Mouse (Mus musculus) intestine, embryonic 14.5 days (tissue): Measurements from ENCODE around the gene Insr. TPM values are rescaled to one million over a fixed set of nuclear protein-coding genes. Genes with fewer than 3 reads are reported as not detected.

Experiments
- ATAC-seq: fragments of 200-750 bp; cut with Nextera tagmentation; replicated peaks from 2 replicates; pipeline ENCODE4 v1.8.0; 2017; ENCODE audit warnings: low read depth, moderate number of reproducible peaks, moderate TSS enrichment, moderate library complexity; ENCODE audit not compliant: low FRiP score, low TSS enrichment
- DNase-seq: peaks from one replicate; pipeline ENCODE4 v3.0.0-alpha.2; 2018; ENCODE audit warnings: low spot score
- H3K27ac ChIP-seq: fragments of 300-500 bp; sonication (generic); 2 replicates; pipeline ENCODE4 v1.5.1; 2014; ENCODE audit warnings: low read depth, mild to moderate bottlenecking, control low read depth
- H3K27me3 ChIP-seq: fragments of 300-500 bp; sonication (generic); replicated peaks from 2 replicates; pipeline ENCODE4 v1.6.1; 2014; ENCODE audit warnings: low read length, control low read depth; ENCODE audit not compliant: control insufficient read depth, insufficient read depth
- H3K36me3 ChIP-seq: fragments of 300-500 bp; sonication (generic); 2 replicates; pipeline ENCODE4 v1.6.1; 2014; ENCODE audit warnings: low read length, control low read depth; ENCODE audit not compliant: control insufficient read depth, insufficient read depth
- H3K4me1 ChIP-seq: fragments of 300-500 bp; sonication (generic); replicated peaks from 2 replicates; pipeline ENCODE4 v1.6.1; 2014; ENCODE audit warnings: low read length, control low read depth, mixed read lengths; ENCODE audit not compliant: control insufficient read depth, insufficient read depth
- H3K4me2 ChIP-seq: fragments of 300-500 bp; sonication (generic); 2 replicates; pipeline ENCODE4 v1.6.1; 2014; ENCODE audit warnings: low read length
- H3K4me3 ChIP-seq: fragments of 300-500 bp; sonication (generic); 2 replicates; pipeline ENCODE4 v1.5.1; 2014; ENCODE audit warnings: low read depth, low read length, control low read depth, mixed read lengths
- H3K9ac ChIP-seq: fragments of 300-500 bp; sonication (generic); 2 replicates; pipeline ENCODE4 v1.6.1; 2014; ENCODE audit warnings: mild to moderate bottlenecking, low read length
- H3K9me3 ChIP-seq: fragments of 300-500 bp; sonication (generic); 2 replicates; pipeline ENCODE4 v1.6.1; 2016; ENCODE audit warnings: low read length, control low read depth; ENCODE audit not compliant: control insufficient read depth
- WGBS: fragments of 180-500 bp; shearing (Covaris S2); extraction: QIAGEN DNeasy Blood & Tissue Kit; methylation state at CpG from one replicate; pipeline ENCODE4 v1.1.7; 2014; 5-methylcytosine and 5-hydroxymethylcytosine counted together
- polyA plus RNA-seq: library from polyadenylated mRNA; unstranded; fragments of >200 nt; fragmentation: Nextera tagmentation; extraction: Ambion mirVana; gene quantifications from 2 replicates; pipeline ENCODE4 v1.2.1, GENCODE M21; 2014

Insr gene
- polyA plus RNA-seq, 1 experiment from 2014 or later = 41.0 TPM

DNA sequence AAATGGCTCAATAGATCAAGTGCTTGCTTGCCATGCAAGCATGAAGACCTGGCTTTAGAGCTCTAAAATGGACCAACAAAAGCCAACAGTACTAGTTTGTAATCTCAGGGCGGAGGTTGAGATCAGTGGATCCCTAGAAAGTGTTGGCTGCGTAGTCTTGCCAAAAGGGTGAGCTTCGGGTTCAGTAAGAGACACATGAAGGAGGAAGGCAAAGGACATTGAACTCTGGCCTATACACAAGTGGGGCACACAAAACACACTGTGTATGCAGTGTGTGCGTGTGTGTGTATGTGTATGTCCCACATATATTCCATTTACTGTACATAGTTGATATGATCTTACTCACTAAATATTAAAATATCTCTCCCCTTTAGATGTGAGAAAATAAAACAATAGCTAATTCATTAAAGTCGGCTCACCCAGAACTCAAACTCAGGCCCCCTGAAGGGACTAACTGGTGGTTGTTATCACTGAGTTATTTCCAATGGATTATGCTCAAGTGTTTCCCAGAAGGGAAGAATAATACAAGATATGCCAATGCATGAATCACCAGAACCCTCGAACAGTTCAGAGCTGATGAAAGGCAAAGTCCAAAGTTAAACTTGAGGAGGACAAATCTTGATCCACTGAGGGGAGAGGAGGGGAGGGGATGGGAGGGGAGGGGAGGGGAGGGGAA is 57.3 kb downstream of the Insr start:
- Histone ChIP-seq H3K27ac (peak overlapping the region; percentile 89; the same call in 1 of the 2 replicates), H3K27me3 (no peaks in the 10 kb centered on the region), H3K36me3 (no peaks in the 10 kb centered on the region), H3K4me2 (peak overlapping the region; percentile 67), H3K4me3 (peak overlapping the region; percentile 50), H3K9me3 (no peaks in the 10 kb centered on the region), H3K9ac (no peak overlapping the region), H3K4me1 (peaks cover 11% of the 10 kb centered on the region)
- ATAC-seq (no peak), DNase-seq (no peak)
- WGBS = 69% methylated on average over 6 of the region's 6 CpGs

- Histone ChIP-seq H3K27me3 (no peaks in the 10 kb centered on the region), H3K4me2 (peak overlapping the region; percentile 67), H3K9me3 (no peaks in the 10 kb centered on the region), H3K9ac (peak overlapping the region; percentile 72), H3K36me3 (no peaks in the 10 kb centered on the region), H3K4me1 (peaks cover 19% of the 10 kb centered on the region), H3K27ac (peak overlapping the region; percentile 89), H3K4me3 (peak overlapping the region; percentile 50)
- DNase-seq (peak; percentile 89), ATAC-seq (peak; percentile 100)
- WGBS = 1% methylated on average over 36 of the region's 43 CpGs
These were observed 58.1 kb downstream of the Insr start for GRCm38 (mm10) chr8:3221047-3221959.

DNA sequence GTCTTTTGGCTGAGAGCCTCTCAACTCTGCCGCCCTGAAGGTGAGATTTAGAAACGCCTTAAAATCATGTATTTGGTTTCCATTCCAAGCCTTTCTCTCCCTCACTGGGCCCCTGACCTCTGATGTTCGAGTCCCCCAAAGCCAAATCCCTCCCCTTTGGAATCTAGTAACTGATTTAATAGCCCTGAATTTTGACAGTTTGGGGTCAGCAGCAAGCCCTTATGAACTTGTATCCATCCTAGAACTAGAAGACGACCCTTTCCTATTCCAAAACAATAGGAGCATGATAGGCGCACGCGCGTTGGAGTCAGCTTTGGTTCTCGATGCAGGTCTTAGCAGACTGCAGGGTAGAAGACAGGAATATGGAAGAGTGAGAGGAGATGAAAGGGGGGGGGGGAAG is 58.9 kb downstream of the Insr start:
- Histone ChIP-seq H3K4me3 (peak overlapping the region; percentile 50), H3K9ac (peak overlapping the region; percentile 25; the same call in 1 of the 2 replicates), H3K36me3 (no peaks in the 10 kb centered on the region), H3K9me3 (no peaks in the 10 kb centered on the region), H3K27me3 (no peaks in the 10 kb centered on the region), H3K4me1 (peaks cover 25% of the 10 kb centered on the region), H3K27ac (peak overlapping the region; percentile 89), H3K4me2 (peak overlapping the region; percentile 67)
- ATAC-seq (peak; percentile 51), DNase-seq (peak; percentile 68)
- 2% methylated on average over 9 of the region's 9 CpGs for WGBS

GRCm38 (mm10) chr8:3219921-3220411 is 59.5 kb downstream of the Insr start:
- Histone ChIP-seq H3K27ac (peak overlapping the region; percentile 89; the same call in 1 of the 2 replicates), H3K36me3 (no peaks in the 10 kb centered on the region), H3K9ac (no peak overlapping the region), H3K4me1 (peaks cover 30% of the 10 kb centered on the region), H3K4me3 (no peak overlapping the region), H3K4me2 (peak overlapping the region; percentile 67), H3K9me3 (no peaks in the 10 kb centered on the region), H3K27me3 (no peaks in the 10 kb centered on the region)
- 78% methylated on average over 12 of the region's 12 CpGs for WGBS
- no peak for ATAC-seq
- DNase-seq = no peak

DNA sequence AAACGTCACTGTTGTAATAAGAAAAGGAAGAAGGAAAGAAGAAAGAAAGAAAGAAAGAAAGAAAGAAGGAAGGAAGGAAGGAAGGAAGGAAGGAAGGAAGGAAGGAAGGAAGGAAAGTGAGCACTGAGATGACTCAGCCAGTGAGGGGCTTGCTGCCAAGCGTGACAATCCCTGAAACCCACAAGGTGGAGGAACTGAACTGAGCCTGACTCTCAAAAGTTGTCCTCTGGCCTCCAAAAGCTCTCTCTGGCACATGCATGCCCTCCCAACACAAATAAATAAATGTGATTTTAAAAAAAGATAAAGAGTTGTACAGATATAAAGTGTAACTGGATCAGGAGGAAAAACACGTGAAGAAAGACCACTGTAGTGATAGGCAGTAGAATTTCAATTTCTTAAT is 60.2 kb downstream of the Insr start:
- Histone ChIP-seq H3K36me3 (no peaks in the 10 kb centered on the region), H3K4me1 (peaks cover 30% of the 10 kb centered on the region), H3K4me3 (no peak overlapping the region), H3K9ac (no peak overlapping the region), H3K4me2 (no peak overlapping the region), H3K27ac (no peak overlapping the region), H3K27me3 (no peaks in the 10 kb centered on the region), H3K9me3 (0 out of 2 replicates have a peak, but pooled peaks cover 3% of the 10 kb centered on the region)
- ATAC-seq (no peak), DNase-seq (no peak)
- 73% methylated on average over 3 of the region's 3 CpGs for WGBS

DNA sequence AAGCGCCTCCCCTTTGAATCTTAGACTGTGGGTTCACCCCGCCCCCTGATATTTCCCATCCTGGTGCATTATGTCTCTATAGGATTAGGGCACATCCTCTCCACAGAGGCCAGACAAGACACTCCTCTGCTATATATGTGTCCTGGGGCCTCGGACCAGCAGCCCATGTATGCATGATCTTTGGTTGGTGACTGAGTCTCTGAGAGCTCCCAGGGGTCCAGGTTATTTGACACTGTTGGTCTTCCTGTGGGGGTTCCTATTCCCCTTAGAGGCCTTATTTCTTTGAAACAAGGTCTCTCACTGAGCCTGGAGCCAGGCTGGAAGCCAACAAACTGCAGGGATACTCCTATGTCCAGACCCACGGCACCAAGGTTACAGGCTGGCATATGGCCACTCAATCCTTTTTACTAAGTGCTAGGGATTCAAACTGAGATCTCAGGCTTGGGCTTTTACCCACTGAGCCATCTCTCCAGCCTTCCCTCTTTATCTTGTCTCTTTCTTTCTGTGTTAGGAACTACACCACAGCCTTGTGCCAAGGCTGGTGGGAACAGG is 62.8 kb downstream of the Insr start:
- Histone ChIP-seq H3K4me2 (no peak overlapping the region), H3K9me3 (0 out of 2 replicates have a peak, but pooled peaks cover 3% of the 10 kb centered on the region), H3K36me3 (no peaks in the 10 kb centered on the region), H3K4me1 (peaks cover 19% of the 10 kb centered on the region), H3K27me3 (no peaks in the 10 kb centered on the region), H3K27ac (no peak overlapping the region), H3K9ac (0 out of 2 replicates have a peak overlapping the region, but pooled peaks have one; percentile 7), H3K4me3 (no peak overlapping the region)
- WGBS = 69% methylated on average over 4 of the region's 4 CpGs
- ATAC-seq = no peak
- no peak for DNase-seq

GRCm38 (mm10) chr8:3215561-3215960 is 63.9 kb downstream of the Insr start:
- Histone ChIP-seq H3K27ac (peak overlapping the region; percentile 67), H3K9ac (no peak overlapping the region), H3K9me3 (0 out of 2 replicates have a peak, but pooled peaks cover 3% of the 10 kb centered on the region), H3K4me3 (no peak overlapping the region), H3K27me3 (no peaks in the 10 kb centered on the region), H3K4me1 (peaks cover 19% of the 10 kb centered on the region), H3K36me3 (peaks cover 8% of the 10 kb centered on the region; the same call in 1 of the 2 replicates), H3K4me2 (no peak overlapping the region)
- ATAC-seq (0 out of 2 replicates have a peak, but pooled peaks have one; percentile 32), DNase-seq (peak; percentile 54)

- Histone ChIP-seq H3K4me2 (no peak overlapping the region), H3K9me3 (0 out of 2 replicates have a peak, but pooled peaks cover 3% of the 10 kb centered on the region), H3K4me1 (peaks cover 19% of the 10 kb centered on the region), H3K27ac (no peak overlapping the region; the same call in 1 of the 2 replicates), H3K9ac (no peak overlapping the region), H3K36me3 (peaks cover 16% of the 10 kb centered on the region; the same call in 1 of the 2 replicates), H3K27me3 (no peaks in the 10 kb centered on the region), H3K4me3 (no peak overlapping the region)
- no peak for DNase-seq
- WGBS = 78% methylated on average over 1 of the region's 1 CpGs
- ATAC-seq = no peak
These were observed 64.8 kb downstream of the Insr start for GRCm38 (mm10) chr8:3214601-3215000.
